11 mouse cellular contexts compared by ENCODE assay signal in genomic region chr12:109401696-109402095, GRCm38 (mm10). TPM values are rescaled to one million over a fixed set of nuclear protein-coding genes. Genes with fewer than 3 reads are reported as not detected.
DNase-seq lines count a peak whose midpoint lies in the region; ATAC-seq and TF ChIP-seq lines count a peak whose summit lies in the region.
"Had no signal": no experiment of that assay in that cellular context is flagged by ENCODE, and none has a peak within 500 bp of the region (broad histone marks: within the 10 kb centered on the region; RNA-seq: fewer than 3 reads in every experiment).

No protein-coding gene starts in this region.

- 0 out of 2 replicates have a peak, but pooled peaks cover 10% of the 10 kb centered on the region for H3K4me1 ChIP-seq in heart, postnatal 0 days (ENCODE audit: control insufficient read depth, insufficient read depth)
- peaks cover 17% of the 10 kb centered on the region for H3K4me1 ChIP-seq in midbrain, embryonic 11.5 days (ENCODE audit: control insufficient read depth, insufficient read depth, low read length)
- peaks cover 4% of the 10 kb centered on the region; the same call in 1 of the 2 replicates for H3K4me1 ChIP-seq in midbrain, embryonic 16.5 days (ENCODE audit: control insufficient read depth, insufficient read depth, low read length)
- peaks cover 90% of the 10 kb centered on the region for H3K4me1 ChIP-seq in limb, embryonic 10.5 days
- peaks cover 7% of the 10 kb centered on the region; the same call in 1 of the 2 replicates for H3K4me1 ChIP-seq in stomach, postnatal 0 days (replicated peaks; ENCODE audit: control insufficient read depth, insufficient read depth)

- 69% methylated on average over 6 of the region's 6 CpGs for WGBS in heart, postnatal 0 days
- 69% methylated on average over 6 of the region's 6 CpGs for WGBS in midbrain, embryonic 11.5 days
- WGBS in midbrain, embryonic 16.5 days: 75% methylated on average over 6 of the region's 6 CpGs
- 71% methylated on average over 6 of the region's 6 CpGs for WGBS in limb, embryonic 10.5 days
- 59% methylated on average over 6 of the region's 6 CpGs for WGBS in stomach, postnatal 0 days

- no peak for DNase-seq in heart, postnatal 0 days (ENCODE audit: low spot score)
- DNase-seq in heart, postnatal 36 days: no peak
- DNase-seq in midbrain, embryonic 11.5 days (ENCODE audit: low spot score, missing footprints): peak; percentile 79
- DNase-seq in limb, embryonic 10.5 days (ENCODE audit: low spot score): no peak
- peak; percentile 26 for DNase-seq in stomach, postnatal 0 days (ENCODE audit: low spot score)
- DNase-seq in urinary bladder, postnatal 14 days (ENCODE audit: low spot score): no peak
- DNase-seq: adrenal gland, adult 2 months; kidney, adult 2 months; layer of hippocampus, postnatal 36 days had no signal

- H3K36me3 ChIP-seq in heart, postnatal 0 days (replicated peaks; ENCODE audit: control insufficient read depth, insufficient read depth, low read length): no peaks in the 10 kb centered on the region
- no peaks in the 10 kb centered on the region for H3K36me3 ChIP-seq in midbrain, embryonic 11.5 days (ENCODE audit: control insufficient read depth, insufficient read depth, low read length)
- H3K36me3 ChIP-seq in midbrain, embryonic 16.5 days (ENCODE audit: control insufficient read depth, insufficient read depth, low read length): no peaks in the 10 kb centered on the region
- H3K36me3 ChIP-seq in limb, embryonic 10.5 days: no peaks in the 10 kb centered on the region
- H3K36me3 ChIP-seq in stomach, postnatal 0 days (ENCODE audit: control insufficient read depth, insufficient read depth, low read length): no peaks in the 10 kb centered on the region

- TF ChIP-seq EP300 in heart, postnatal 0 days (IDR thresholded peaks at IDR 0.05; ENCODE audit: low read depth): no peak
- TF ChIP-seq EP300 in stomach, postnatal 0 days (optimal IDR thresholded peaks at IDR 0.05): no peak

- H3K9ac ChIP-seq in heart, postnatal 0 days (replicated peaks; ENCODE audit: low read depth, low read length): no peak overlapping the region
- H3K9ac ChIP-seq in midbrain, embryonic 11.5 days (ENCODE audit: low read length): no peak overlapping the region
- H3K9ac ChIP-seq in midbrain, embryonic 16.5 days (ENCODE audit: low read depth, low read length): no peak overlapping the region
- H3K9ac ChIP-seq in stomach, postnatal 0 days (ENCODE audit: low read length): peak overlapping the region; percentile 0; the same call in 1 of the 2 replicates

- no peak overlapping the region for H3K4me2 ChIP-seq in heart, postnatal 0 days (ENCODE audit: low read depth, low read length)
- H3K4me2 ChIP-seq in midbrain, embryonic 11.5 days: no peak overlapping the region
- H3K4me2 ChIP-seq in midbrain, embryonic 16.5 days (ENCODE audit: low read length): no peak overlapping the region
- H3K4me2 ChIP-seq in stomach, postnatal 0 days (replicated peaks; ENCODE audit: low read depth): no peak overlapping the region

- H3K9me3 ChIP-seq in heart, postnatal 0 days (replicated peaks; ENCODE audit: control insufficient read depth, low read length): no peaks in the 10 kb centered on the region
- no peaks in the 10 kb centered on the region for H3K9me3 ChIP-seq in midbrain, embryonic 11.5 days (ENCODE audit: control insufficient read depth, low read length)
- no peaks in the 10 kb centered on the region for H3K9me3 ChIP-seq in midbrain, embryonic 16.5 days (replicated peaks; ENCODE audit: control insufficient read depth, low read length, poor library complexity, severe bottlenecking)
- no peaks in the 10 kb centered on the region for H3K9me3 ChIP-seq in limb, embryonic 10.5 days (replicated peaks)
- no peaks in the 10 kb centered on the region for H3K9me3 ChIP-seq in stomach, postnatal 0 days (ENCODE audit: control insufficient read depth, low read length)

- ATAC-seq in heart, postnatal 0 days (ENCODE audit: insufficient read depth, low read depth): no peak; the same call in 1 of the 2 replicates
- ATAC-seq in midbrain, embryonic 11.5 days (ENCODE audit: low FRiP score): no peak
- ATAC-seq in midbrain, embryonic 16.5 days: no peak
- no peak; the same call in 1 of the 2 replicates for ATAC-seq in stomach, postnatal 0 days (ENCODE audit: low FRiP score, low TSS enrichment)
- ATAC-seq: Patski had no signal

- H3K27me3 ChIP-seq in heart, postnatal 0 days (ENCODE audit: control insufficient read depth, insufficient read depth, low read length): peaks cover 7% of the 10 kb centered on the region; the same call in 1 of the 2 replicates
- H3K27me3 ChIP-seq in midbrain, embryonic 11.5 days (ENCODE audit: control insufficient read depth, insufficient read depth, low read length): 0 out of 2 replicates have a peak, but pooled peaks cover 2% of the 10 kb centered on the region
- H3K27me3 ChIP-seq in midbrain, embryonic 16.5 days (ENCODE audit: control insufficient read depth, insufficient read depth, low read depth, low read length): no peaks in the 10 kb centered on the region
- peaks cover 20% of the 10 kb centered on the region for H3K27me3 ChIP-seq in limb, embryonic 10.5 days (ENCODE audit: low read depth, poor library complexity, severe bottlenecking)
- H3K27me3 ChIP-seq in stomach, postnatal 0 days (ENCODE audit: control insufficient read depth, insufficient read depth, low read length): no peaks in the 10 kb centered on the region
- H3K27me3 ChIP-seq: Patski had no signal

- TF ChIP-seq CTCF in heart, postnatal 0 days (IDR thresholded peaks at IDR 0.05; ENCODE audit: low read depth): no peak
- TF ChIP-seq CTCF in stomach, postnatal 0 days (IDR thresholded peaks at IDR 0.05; ENCODE audit: low read depth): no peak

- intact Hi-C loops in heart, postnatal 36 days (cut with DNase I): no loop called here

- H3K4me3 ChIP-seq in heart, postnatal 0 days (ENCODE audit: low read depth, low read length): no peak overlapping the region
- H3K4me3 ChIP-seq in midbrain, embryonic 11.5 days (ENCODE audit: low read depth, low read length): no peak overlapping the region
- no peak overlapping the region for H3K4me3 ChIP-seq in midbrain, embryonic 16.5 days (ENCODE audit: low read depth, low read length)
- H3K4me3 ChIP-seq in limb, embryonic 10.5 days: no peak overlapping the region
- H3K4me3 ChIP-seq in stomach, postnatal 0 days (ENCODE audit: low read depth, low read length): no peak overlapping the region

- H3K27ac ChIP-seq in heart, postnatal 0 days (ENCODE audit: low read depth): peak overlapping the region; percentile 66
- H3K27ac ChIP-seq in midbrain, embryonic 11.5 days (ENCODE audit: low read depth, low read length): no peak overlapping the region
- H3K27ac ChIP-seq in midbrain, embryonic 16.5 days (ENCODE audit: low read length): no peak overlapping the region
- peak overlapping the region; percentile 73 for H3K27ac ChIP-seq in limb, embryonic 10.5 days
- peak overlapping the region; percentile 81 for H3K27ac ChIP-seq in stomach, postnatal 0 days (replicated peaks)

RNA-seq across cellular contexts. Expression of gene Dlk1, which starts 50.9 kb away (rescaled TPM):
- 45.0 and 55.2 TPM in 2 replicates for total RNA-seq in heart, postnatal 0 days (2014; rRNA removed; ENCODE audit: low replicate concordance)
- 55.1 and 62.9 TPM in 2 replicates for polyA plus RNA-seq in heart, postnatal 0 days (2015; fragmentation: Nextera tagmentation; extraction: Ambion mirVana)
- under 1 TPM; 0.22 to 1.00 TPM for total RNA-seq in heart, postnatal 36 days (2021)
- polyA plus RNA-seq in midbrain, embryonic 11.5 days (2014; fragmentation: Nextera tagmentation; extraction: Ambion mirVana): 75.1 and 76.7 TPM in 2 replicates
- polyA plus RNA-seq in midbrain, embryonic 16.5 days (2015; fragmentation: Nextera tagmentation; extraction: Ambion mirVana): 50.4 and 66.0 TPM in 2 replicates
- polyA plus RNA-seq in limb, embryonic 10.5 days (2016; fragmentation: Nextera tagmentation; extraction: Ambion mirVana): 106 and 159 TPM in 2 replicates
- 183 and 187 TPM in 2 replicates for polyA plus RNA-seq in stomach, postnatal 0 days (2015; fragmentation: Nextera tagmentation; extraction: Ambion mirVana)
- polyA plus RNA-seq: Patski had no signal

Comparison
In these comparisons a context has a peak if more than half of its experiments do, and no peak if none do; other contexts are left out.
1. DNase-seq: peak in midbrain, embryonic 11.5 days (single experiment) and stomach, postnatal 0 days (single experiment); none in heart, postnatal 0 days (single experiment), heart, postnatal 36 days (0 of 2), limb, embryonic 10.5 days (single experiment) and urinary bladder, postnatal 14 days (single experiment).
2. H3K27ac ChIP-seq: peak in heart, postnatal 0 days (single experiment), limb, embryonic 10.5 days (single experiment) and stomach, postnatal 0 days (single experiment); none in midbrain, embryonic 11.5 days (single experiment) and midbrain, embryonic 16.5 days (single experiment).